Mouse (Mus musculus): ENCODE results near the gene Pip5k1b. TPM values are rescaled to one million over a fixed set of nuclear protein-coding genes. Genes with fewer than 3 reads are reported as not detected.
A peak's percentile ranks its signal among the peaks of the same experiment; 100 is the strongest.

The Pip5k1b gene
- polyA plus RNA-seq, 1 experiment from 2014 or later = 7.0 TPM

- Histone ChIP-seq H3K36me3 (peaks cover 3% of the 10 kb centered on the region; the same call in 1 of the 2 replicates), H3K9ac (no peak overlapping the region), H3K4me2 (no peak overlapping the region), H3K9me3 (no peaks in the 10 kb centered on the region), H3K27me3 (replicated peaks) (no peaks in the 10 kb centered on the region), H3K27ac (replicated peaks) (no peak overlapping the region), H3K4me3 (no peak overlapping the region), H3K4me1 (peaks cover 46% of the 10 kb centered on the region)
- no peak for ATAC-seq (ENCODE audit: extremely low read depth, insufficient number of reproducible peaks, low FRiP score, low TSS enrichment)
- 87% methylated on average over 11 of the region's 11 CpGs for WGBS
Measured at GRCm38 (mm10) chr19:24314676-24315075, 241.0 kb downstream of the Pip5k1b start.

DNA sequence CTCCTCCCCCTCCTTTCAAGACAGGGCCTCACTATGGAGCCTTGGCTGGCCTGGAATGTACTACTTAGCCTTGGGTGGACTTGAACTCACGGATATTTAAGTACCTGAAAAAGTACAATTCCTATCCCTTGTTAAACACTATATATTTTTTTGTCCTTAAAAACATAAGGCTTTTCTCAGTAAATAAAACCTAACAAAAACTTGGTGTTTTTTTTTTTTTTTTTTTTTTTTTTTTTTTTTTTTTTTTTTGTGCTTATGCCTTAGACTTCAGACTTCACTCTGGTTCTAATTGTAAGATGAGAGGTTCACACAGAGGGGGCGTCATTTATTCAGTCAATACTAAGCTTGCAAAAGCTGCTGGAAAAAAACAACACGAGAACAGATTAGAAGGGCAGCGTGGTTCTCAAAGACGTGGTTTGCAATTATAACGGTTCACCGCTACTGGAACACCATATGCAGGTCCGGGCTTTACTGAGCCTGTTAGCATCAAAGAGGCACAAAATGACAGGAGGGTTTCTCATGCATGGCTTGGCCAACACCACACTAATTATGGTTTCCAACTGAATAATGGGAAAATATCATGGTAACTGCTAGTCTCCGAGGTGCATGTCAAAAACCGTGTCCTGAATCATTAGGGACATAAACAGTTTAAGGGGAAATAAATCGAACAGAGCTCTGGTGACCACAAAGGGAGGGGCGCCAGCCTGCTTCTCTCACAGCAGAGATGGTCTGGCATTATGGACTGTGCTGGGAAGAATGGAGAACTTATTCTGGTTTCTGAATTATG is 242.9 kb downstream of the Pip5k1b start:
- H3K27me3 ChIP-seq (replicated peaks) = no peaks in the 10 kb centered on the region
- no peak overlapping the region for H3K4me2 ChIP-seq
- WGBS = 84% methylated on average over 12 of the region's 12 CpGs
- H3K9me3 ChIP-seq = no peaks in the 10 kb centered on the region
- H3K36me3 ChIP-seq = peaks cover 3% of the 10 kb centered on the region; the same call in 1 of the 2 replicates
- H3K4me3 ChIP-seq = no peak overlapping the region
- peaks cover 54% of the 10 kb centered on the region for H3K4me1 ChIP-seq
- no peak overlapping the region for H3K9ac ChIP-seq
- no peak for ATAC-seq (ENCODE audit: extremely low read depth, insufficient number of reproducible peaks, low FRiP score, low TSS enrichment)
- peak overlapping the region; percentile 63 for H3K27ac ChIP-seq (replicated peaks)

- Histone ChIP-seq H3K4me2 (no peak overlapping the region), H3K36me3 (peaks cover 3% of the 10 kb centered on the region; the same call in 1 of the 2 replicates), H3K4me1 (peaks cover 54% of the 10 kb centered on the region), H3K27me3 (replicated peaks) (no peaks in the 10 kb centered on the region), H3K27ac (replicated peaks) (peak overlapping the region; percentile 63), H3K9me3 (no peaks in the 10 kb centered on the region), H3K9ac (no peak overlapping the region), H3K4me3 (no peak overlapping the region)
- no peak for ATAC-seq (ENCODE audit: extremely low read depth, insufficient number of reproducible peaks, low FRiP score, low TSS enrichment)
- WGBS = 55% methylated on average over 5 of the region's 5 CpGs
Measured at GRCm38 (mm10) chr19:24312046-24312445, 243.6 kb downstream of the Pip5k1b start.

DNA sequence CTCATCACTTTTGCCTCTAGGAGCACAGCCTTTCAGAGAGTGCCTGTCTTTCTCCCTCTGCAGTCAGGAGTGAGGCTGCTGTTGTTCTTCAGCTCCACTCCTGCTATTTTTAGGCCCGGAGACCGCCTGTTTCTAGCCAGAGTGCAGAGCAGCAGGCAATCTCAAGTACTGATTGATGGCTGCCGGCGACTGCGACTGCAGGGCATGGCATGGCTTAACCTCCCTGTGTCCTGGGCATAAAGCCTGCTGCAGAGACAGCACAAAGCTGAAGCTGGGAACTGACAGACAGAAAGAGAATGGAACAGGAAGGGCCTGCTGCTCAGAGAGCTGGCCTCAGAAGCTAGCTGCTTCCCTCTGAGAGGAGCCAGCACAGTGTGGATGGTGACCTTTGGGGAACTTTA is 247.4 kb downstream of the Pip5k1b start:
- peak overlapping the region; percentile 69 for H3K9ac ChIP-seq

GRCm38 (mm10) chr19:24307271-24308221 is 248.1 kb downstream of the Pip5k1b start:
- H3K9ac ChIP-seq = peak overlapping the region; percentile 69
- H3K36me3 ChIP-seq = peaks cover 8% of the 10 kb centered on the region
- H3K27ac ChIP-seq (replicated peaks) = peak overlapping the region; percentile 97
- peaks cover 36% of the 10 kb centered on the region for H3K4me1 ChIP-seq
- no peaks in the 10 kb centered on the region for H3K27me3 ChIP-seq (replicated peaks)
- peak overlapping the region; percentile 52 for H3K4me2 ChIP-seq
- H3K9me3 ChIP-seq = no peaks in the 10 kb centered on the region
- 40% methylated on average over 13 of the region's 13 CpGs for WGBS
- ATAC-seq (ENCODE audit: extremely low read depth, insufficient number of reproducible peaks, low FRiP score, low TSS enrichment) = peak; percentile 9; the same call in 1 of the 2 replicates
- H3K4me3 ChIP-seq = peak overlapping the region; percentile 17; the same call in 1 of the 2 replicates

More for the DNA sequence above, 247.4 kb downstream of the Pip5k1b start:
- Histone ChIP-seq H3K27ac (replicated peaks) (peak overlapping the region; percentile 97), H3K4me3 (peak overlapping the region; percentile 17; the same call in 1 of the 2 replicates), H3K27me3 (replicated peaks) (no peaks in the 10 kb centered on the region), H3K9me3 (no peaks in the 10 kb centered on the region), H3K4me2 (peak overlapping the region; percentile 52), H3K4me1 (peaks cover 37% of the 10 kb centered on the region), H3K36me3 (peaks cover 6% of the 10 kb centered on the region)
- ATAC-seq (ENCODE audit: extremely low read depth, insufficient number of reproducible peaks, low FRiP score, low TSS enrichment) = peak; percentile 80; the same call in 1 of the 2 replicates
- 9% methylated on average over 5 of the region's 5 CpGs for WGBS

GRCm38 (mm10) chr19:24306351-24306750 is 249.3 kb downstream of the Pip5k1b start:
- 92% methylated on average over 5 of the region's 5 CpGs for WGBS
- no peak overlapping the region for H3K9ac ChIP-seq
- no peak overlapping the region for H3K4me2 ChIP-seq
- no peak for ATAC-seq (ENCODE audit: extremely low read depth, insufficient number of reproducible peaks, low FRiP score, low TSS enrichment)
- no peak overlapping the region for H3K4me3 ChIP-seq
- H3K27me3 ChIP-seq (replicated peaks) = no peaks in the 10 kb centered on the region
- peaks cover 8% of the 10 kb centered on the region for H3K36me3 ChIP-seq
- no peak overlapping the region; the same call in 1 of the 2 replicates for H3K27ac ChIP-seq (replicated peaks)
- no peaks in the 10 kb centered on the region for H3K9me3 ChIP-seq
- H3K4me1 ChIP-seq = peaks cover 32% of the 10 kb centered on the region

DNA sequence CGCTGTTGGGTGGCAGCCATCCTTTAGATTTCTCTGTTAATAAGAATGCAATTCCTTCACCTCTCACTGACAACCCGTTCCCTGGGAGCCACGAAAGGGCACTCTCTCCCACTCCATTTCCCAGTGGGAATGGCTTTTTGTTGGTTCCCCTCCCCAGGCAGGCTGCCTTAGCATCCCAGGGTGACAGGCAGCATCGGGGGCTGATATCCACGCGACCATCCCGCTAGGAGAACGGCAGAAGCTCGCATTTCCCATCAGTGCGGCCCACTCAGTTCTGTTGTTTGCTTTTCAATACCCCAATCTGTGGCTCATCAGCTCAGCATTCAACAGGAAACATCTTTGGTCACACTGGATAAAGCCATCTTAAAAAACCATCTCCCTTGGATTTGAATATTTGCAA is 253.5 kb downstream of the Pip5k1b start:
- no peak for ATAC-seq (ENCODE audit: extremely low read depth, insufficient number of reproducible peaks, low FRiP score, low TSS enrichment)
- Histone ChIP-seq H3K4me3 (no peak overlapping the region), H3K9me3 (no peaks in the 10 kb centered on the region), H3K27me3 (replicated peaks) (no peaks in the 10 kb centered on the region), H3K4me1 (peaks cover 21% of the 10 kb centered on the region), H3K27ac (replicated peaks) (no peak overlapping the region), H3K36me3 (peaks cover 5% of the 10 kb centered on the region), H3K9ac (no peak overlapping the region), H3K4me2 (no peak overlapping the region)
- WGBS = 52% methylated on average over 10 of the region's 10 CpGs

DNA sequence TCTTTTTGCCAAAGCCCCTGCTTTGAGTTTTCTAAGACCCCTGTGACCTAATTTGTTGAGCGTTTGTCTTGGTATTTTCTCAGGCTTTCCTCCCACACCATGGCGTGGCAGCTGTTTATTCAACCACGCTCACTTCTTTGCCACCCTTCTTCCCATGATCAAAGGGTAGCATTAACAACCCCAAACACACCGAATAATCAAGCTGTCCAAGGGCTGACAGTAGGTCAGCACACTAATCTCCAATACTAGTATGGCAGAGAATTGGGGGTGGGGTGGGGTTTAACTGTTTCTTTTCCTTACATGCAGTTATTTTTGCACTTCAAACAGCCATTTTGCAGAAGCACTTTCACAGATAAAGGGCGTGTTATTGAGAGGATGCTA is 253.9 kb downstream of the Pip5k1b start:
- WGBS = 33% methylated on average over 5 of the region's 5 CpGs
- H3K4me3 ChIP-seq = no peak overlapping the region
- no peak overlapping the region for H3K9ac ChIP-seq
- H3K9me3 ChIP-seq = no peaks in the 10 kb centered on the region
- H3K4me2 ChIP-seq = peak overlapping the region; percentile 71
- no peak for ATAC-seq (ENCODE audit: extremely low read depth, insufficient number of reproducible peaks, low FRiP score, low TSS enrichment)
- H3K4me1 ChIP-seq = peaks cover 18% of the 10 kb centered on the region
- H3K27ac ChIP-seq (replicated peaks) = no peak overlapping the region
- peaks cover 5% of the 10 kb centered on the region for H3K36me3 ChIP-seq
- no peaks in the 10 kb centered on the region for H3K27me3 ChIP-seq (replicated peaks)

DNA sequence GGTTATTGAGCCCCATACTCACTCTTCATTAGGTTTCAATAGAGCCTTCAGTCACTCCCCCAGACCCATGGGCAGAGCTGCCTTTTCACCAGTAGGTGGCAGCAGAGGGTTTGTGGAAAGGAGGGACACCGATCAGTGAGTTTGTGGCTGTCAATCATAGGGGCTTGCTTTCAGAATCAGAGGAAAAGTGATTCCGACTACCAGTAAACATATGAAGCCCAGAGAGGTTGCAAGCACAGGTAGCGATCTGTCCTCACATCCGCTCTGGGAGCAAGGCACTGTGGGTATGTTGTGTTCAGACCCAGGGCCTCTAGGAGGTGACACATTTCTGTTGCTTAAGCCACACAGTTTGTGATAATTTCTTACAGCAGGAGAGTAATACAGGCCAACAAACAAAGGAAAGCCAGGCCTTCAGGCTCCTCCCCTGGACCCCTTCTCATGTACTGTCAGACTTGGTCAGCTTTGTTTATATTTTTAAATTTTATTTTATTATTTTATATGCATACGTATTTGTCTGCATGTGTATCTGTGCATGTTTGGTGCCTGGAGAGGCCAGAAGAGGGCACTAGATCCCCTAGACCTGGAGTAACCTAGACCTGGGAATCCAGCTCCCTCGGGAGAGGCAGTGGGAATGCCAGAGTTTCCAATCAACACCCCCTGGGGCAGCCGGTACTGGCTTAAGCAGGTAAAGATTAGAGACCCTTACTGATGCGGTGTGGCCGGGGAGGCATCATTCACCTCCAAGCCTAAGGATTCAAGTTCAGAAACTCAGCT is 254.5 kb downstream of the Pip5k1b start:
- H3K4me1 ChIP-seq = peaks cover 18% of the 10 kb centered on the region
- peak overlapping the region; percentile 69 for H3K9ac ChIP-seq
- WGBS = 3% methylated on average over 9 of the region's 9 CpGs
- H3K27ac ChIP-seq (replicated peaks) = no peak overlapping the region
- no peaks in the 10 kb centered on the region for H3K9me3 ChIP-seq
- peaks cover 8% of the 10 kb centered on the region for H3K36me3 ChIP-seq
- no peaks in the 10 kb centered on the region for H3K27me3 ChIP-seq (replicated peaks)
- peak overlapping the region; percentile 47 for H3K4me3 ChIP-seq
- peak overlapping the region; percentile 71 for H3K4me2 ChIP-seq
- peak; percentile 51; the same call in 1 of the 2 replicates for ATAC-seq (ENCODE audit: extremely low read depth, insufficient number of reproducible peaks, low FRiP score, low TSS enrichment)

DNA sequence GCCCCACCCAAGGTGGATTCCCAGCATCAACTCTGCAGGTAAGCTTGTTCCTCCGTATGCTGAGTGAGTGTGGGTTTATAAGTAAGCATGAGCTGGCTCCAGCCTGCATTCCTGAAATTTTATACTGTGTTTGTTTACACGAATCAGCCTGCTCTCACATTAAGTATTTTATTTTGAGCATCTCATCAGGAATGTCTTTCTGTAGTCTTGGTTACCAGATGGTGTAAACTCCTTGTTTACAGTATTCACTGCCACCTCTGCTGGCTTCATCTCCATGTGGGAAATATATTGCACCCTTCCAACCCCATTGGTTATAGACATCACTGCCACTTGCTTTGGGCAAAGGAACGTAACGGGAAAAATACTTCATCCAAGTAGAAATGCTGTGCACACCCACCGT is 262.1 kb downstream of the Pip5k1b start:
- H3K36me3 ChIP-seq = peaks cover 17% of the 10 kb centered on the region
- H3K4me3 ChIP-seq = no peak overlapping the region
- ATAC-seq (ENCODE audit: extremely low read depth, insufficient number of reproducible peaks, low FRiP score, low TSS enrichment) = no peak
- peaks cover 5% of the 10 kb centered on the region; the same call in 1 of the 2 replicates for H3K4me1 ChIP-seq
- 76% methylated on average over 5 of the region's 5 CpGs for WGBS
- no peaks in the 10 kb centered on the region for H3K9me3 ChIP-seq
- H3K9ac ChIP-seq = no peak overlapping the region
- no peak overlapping the region for H3K4me2 ChIP-seq
- no peaks in the 10 kb centered on the region for H3K27me3 ChIP-seq (replicated peaks)
- no peak overlapping the region for H3K27ac ChIP-seq (replicated peaks)
